Comparison of ENCODE assay signal across 10 mouse cellular contexts in the genomic region with DNA sequence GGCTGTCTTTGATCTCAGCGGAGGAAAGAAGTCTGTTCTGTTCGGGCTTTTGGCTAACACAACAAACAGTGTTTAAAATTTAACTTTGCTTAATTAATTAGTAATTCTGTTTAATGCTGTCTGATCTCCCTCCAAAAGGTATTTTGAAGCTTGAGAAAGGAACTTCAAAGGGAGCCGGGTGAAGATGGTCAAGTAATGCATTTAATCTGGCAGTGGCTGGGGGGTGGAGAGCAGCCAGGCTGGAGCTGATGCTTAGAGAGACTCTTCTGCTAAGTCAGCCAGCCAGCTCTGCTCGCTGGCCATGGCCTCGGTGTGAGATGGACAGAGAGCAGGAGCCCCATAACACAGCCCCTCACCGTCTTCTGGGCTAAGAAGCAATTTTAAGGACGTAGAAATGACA. TPM values are rescaled to one million over a fixed set of nuclear protein-coding genes. Genes with fewer than 3 reads are reported as not detected.
DNase-seq lines count a peak whose midpoint lies in the region; ATAC-seq and TF ChIP-seq lines count a peak whose summit lies in the region.
"Had no signal": no experiment of that assay in that cellular context is flagged by ENCODE, and none has a peak within 500 bp of the region (broad histone marks: within the 10 kb centered on the region; RNA-seq: fewer than 3 reads in every experiment).

No protein-coding gene starts in this region.

- TF ChIP-seq POLR2A in small intestine, adult 2 months (IDR thresholded peaks at IDR 0.05; ENCODE audit: low read depth, low read length) = no peak

- no peak for TF ChIP-seq CTCF in small intestine, adult 2 months (IDR thresholded peaks at IDR 0.05; ENCODE audit: extremely low read depth, insufficient read length, insufficient replicate concordance, low read depth, low read length)

- intact Hi-C loops in gastrocnemius, postnatal 14 days (cut with DNase I; ENCODE audit: low total_unique reads) = no loop called here

- ATAC-seq in forebrain, embryonic 11.5 days (replicated peaks; ENCODE audit: low FRiP score) = no peak
- ATAC-seq in lung, embryonic 15.5 days (ENCODE audit: borderline replicate concordance, extremely low read depth, low FRiP score, low TSS enrichment) = no peak

- peak overlapping the region; percentile 49; the same call in 1 of the 2 replicates for H3K27ac ChIP-seq in forebrain, embryonic 10.5 days
- no peak overlapping the region for H3K27ac ChIP-seq in forebrain, embryonic 11.5 days (ENCODE audit: low read depth, low read length)
- peak overlapping the region; percentile 13 for H3K27ac ChIP-seq in lung, embryonic 15.5 days
- H3K27ac ChIP-seq in small intestine, adult 2 months (ENCODE audit: insufficient read depth, low read depth, low read length) = peak overlapping the region; percentile 49; the same call in 1 of the 2 replicates
- H3K27ac ChIP-seq: neural tube, embryonic 12.5 days had no signal

- no peaks in the 10 kb centered on the region for H3K9me3 ChIP-seq in forebrain, embryonic 10.5 days
- no peaks in the 10 kb centered on the region for H3K9me3 ChIP-seq in forebrain, embryonic 11.5 days (ENCODE audit: control insufficient read depth, low read length)
- H3K9me3 ChIP-seq in lung, embryonic 15.5 days = no peaks in the 10 kb centered on the region
- H3K9me3 ChIP-seq: neural tube, embryonic 12.5 days had no signal

- no peak overlapping the region for H3K4me3 ChIP-seq in forebrain, embryonic 10.5 days
- H3K4me3 ChIP-seq in forebrain, embryonic 11.5 days (ENCODE audit: low read depth, low read length) = no peak overlapping the region
- no peak overlapping the region for H3K4me3 ChIP-seq in lung, embryonic 15.5 days
- no peak overlapping the region for H3K4me3 ChIP-seq in small intestine, adult 2 months (ENCODE audit: low read depth, low read length)
- H3K4me3 ChIP-seq: neural tube, embryonic 12.5 days had no signal

- 51% methylated on average over 7 of the region's 7 CpGs for WGBS in forebrain, embryonic 10.5 days
- 37% methylated on average over 7 of the region's 7 CpGs for WGBS in forebrain, embryonic 11.5 days
- WGBS in lung, embryonic 15.5 days = 23% methylated on average over 7 of the region's 7 CpGs
- WGBS in small intestine, adult 2 months = 39% methylated on average over 7 of the region's 7 CpGs

- H3K4me1 ChIP-seq in forebrain, embryonic 10.5 days = peaks cover 51% of the 10 kb centered on the region
- peaks cover 3% of the 10 kb centered on the region for H3K4me1 ChIP-seq in forebrain, embryonic 11.5 days (replicated peaks; ENCODE audit: control insufficient read depth, insufficient read depth, low read length)
- H3K4me1 ChIP-seq in lung, embryonic 15.5 days = peaks cover 65% of the 10 kb centered on the region
- H3K4me1 ChIP-seq in small intestine, adult 2 months (ENCODE audit: control insufficient read depth, insufficient read depth, insufficient read length, low read length) = peaks cover 8% of the 10 kb centered on the region

- no peak overlapping the region for H3K4me2 ChIP-seq in forebrain, embryonic 11.5 days (ENCODE audit: low read depth, low read length, severe bottlenecking)
- H3K4me2 ChIP-seq in lung, embryonic 15.5 days = no peak overlapping the region
- H3K4me2 ChIP-seq: neural tube, embryonic 12.5 days had no signal

- H3K9ac ChIP-seq in forebrain, embryonic 11.5 days (ENCODE audit: low read length) = no peak overlapping the region
- H3K9ac ChIP-seq in lung, embryonic 15.5 days = no peak overlapping the region
- H3K9ac ChIP-seq: neural tube, embryonic 12.5 days had no signal

- H3K27me3 ChIP-seq in forebrain, embryonic 10.5 days (ENCODE audit: poor library complexity, severe bottlenecking) = no peaks in the 10 kb centered on the region; the same call in 1 of the 2 replicates
- H3K27me3 ChIP-seq in forebrain, embryonic 11.5 days (ENCODE audit: control insufficient read depth, insufficient read depth, low read length) = no peaks in the 10 kb centered on the region
- no peaks in the 10 kb centered on the region for H3K27me3 ChIP-seq in lung, embryonic 15.5 days
- H3K27me3 ChIP-seq in small intestine, adult 2 months (ENCODE audit: control insufficient read depth, insufficient read depth, low read length) = no peaks in the 10 kb centered on the region
- H3K27me3 ChIP-seq: neural tube, embryonic 12.5 days had no signal

- peaks cover 73% of the 10 kb centered on the region for H3K36me3 ChIP-seq in forebrain, embryonic 10.5 days (replicated peaks)
- no peaks in the 10 kb centered on the region for H3K36me3 ChIP-seq in forebrain, embryonic 11.5 days (ENCODE audit: control insufficient read depth, insufficient read depth, low read length)
- no peaks in the 10 kb centered on the region for H3K36me3 ChIP-seq in lung, embryonic 15.5 days
- H3K36me3 ChIP-seq in small intestine, adult 2 months (ENCODE audit: control insufficient read depth, insufficient read depth, low read length) = no peaks in the 10 kb centered on the region

- DNase-seq in forebrain, embryonic 10.5 days (ENCODE audit: extremely low spot score, low spot score) = no peak
- no peak for DNase-seq in forebrain, embryonic 11.5 days (ENCODE audit: low spot score)
- DNase-seq in lung, postnatal 4 days = no peak
- peak; percentile 53 to 62 for DNase-seq in kidney, adult 8-10 months
- no peak for DNase-seq in gastrocnemius, postnatal 14 days
- DNase-seq in thymus, postnatal 25 days = no peak

RNA-seq across cellular contexts. Expression of gene Snx20, which starts 56.7 kb away (rescaled TPM):
- polyA plus RNA-seq in forebrain, embryonic 10.5 days (2016; fragmentation: Nextera tagmentation; extraction: Ambion mirVana) = 0.47 and 1.0 TPM in 2 replicates
- 0.83 and 0.95 TPM in 2 replicates for polyA plus RNA-seq in forebrain, embryonic 11.5 days (2014; fragmentation: Nextera tagmentation; extraction: Ambion mirVana)
- 2.3 and 2.7 TPM in 2 replicates for polyA plus RNA-seq in lung, embryonic 15.5 days (2015; fragmentation: Nextera tagmentation; extraction: Ambion mirVana)
- 67.6 and 210 TPM in 2 replicates for polyA plus RNA-seq in small intestine, adult 2 months (2012; rRNA removed)
- total RNA-seq in gastrocnemius, postnatal 14 days (2021) = under 1 TPM; 0.23 to 0.40 TPM

RNA-seq across cellular contexts. Expression of gene Nkd1, which starts 58.1 kb away (rescaled TPM):
- 47.2 and 48.5 TPM in 2 replicates for polyA plus RNA-seq in forebrain, embryonic 10.5 days (2016; fragmentation: Nextera tagmentation; extraction: Ambion mirVana)
- 63.0 and 71.5 TPM in 2 replicates for polyA plus RNA-seq in forebrain, embryonic 11.5 days (2014; fragmentation: Nextera tagmentation; extraction: Ambion mirVana)
- polyA plus RNA-seq in lung, embryonic 15.5 days (2015; fragmentation: Nextera tagmentation; extraction: Ambion mirVana) = 56.4 TPM in 2 replicates
- polyA plus RNA-seq in small intestine, adult 2 months (2012; rRNA removed) = 13.1 and 18.3 TPM in 2 replicates
- 1 to 10 TPM; 3.1 to 4.5 TPM for total RNA-seq in gastrocnemius, postnatal 14 days (2021)
- total RNA-seq: MEL had no signal

Comparison
In these comparisons a context has a peak if more than half of its experiments do, and no peak if none do; other contexts are left out.
1. DNase-seq: peak in kidney, adult 8-10 months (2 of 2); none in forebrain, embryonic 10.5 days (single experiment), forebrain, embryonic 11.5 days (single experiment), lung, postnatal 4 days (0 of 2), gastrocnemius, postnatal 14 days (single experiment) and thymus, postnatal 25 days (single experiment).
2. RNA of gene Snx20, which starts 56.7 kb away (polyA plus RNA-seq): 67.6 to 210 TPM in small intestine, adult 2 months; 2.3 to 2.7 TPM in lung, embryonic 15.5 days, 0.47 to 1.0 TPM in forebrain, embryonic 10.5 days and 0.83 to 0.95 TPM in forebrain, embryonic 11.5 days; every median in the first group is over 10 times any median in the second.